Mouse (Mus musculus): ENCODE data around the gene Mdp1. TPM values are rescaled to one million over a fixed set of nuclear protein-coding genes. Genes with fewer than 3 reads are reported as not detected.

Gene Mdp1
- polyA plus RNA-seq (2016; fragmentation: Nextera tagmentation; extraction: Ambion mirVana) = 74.1 and 76.7 TPM in 2 replicates

DNA sequence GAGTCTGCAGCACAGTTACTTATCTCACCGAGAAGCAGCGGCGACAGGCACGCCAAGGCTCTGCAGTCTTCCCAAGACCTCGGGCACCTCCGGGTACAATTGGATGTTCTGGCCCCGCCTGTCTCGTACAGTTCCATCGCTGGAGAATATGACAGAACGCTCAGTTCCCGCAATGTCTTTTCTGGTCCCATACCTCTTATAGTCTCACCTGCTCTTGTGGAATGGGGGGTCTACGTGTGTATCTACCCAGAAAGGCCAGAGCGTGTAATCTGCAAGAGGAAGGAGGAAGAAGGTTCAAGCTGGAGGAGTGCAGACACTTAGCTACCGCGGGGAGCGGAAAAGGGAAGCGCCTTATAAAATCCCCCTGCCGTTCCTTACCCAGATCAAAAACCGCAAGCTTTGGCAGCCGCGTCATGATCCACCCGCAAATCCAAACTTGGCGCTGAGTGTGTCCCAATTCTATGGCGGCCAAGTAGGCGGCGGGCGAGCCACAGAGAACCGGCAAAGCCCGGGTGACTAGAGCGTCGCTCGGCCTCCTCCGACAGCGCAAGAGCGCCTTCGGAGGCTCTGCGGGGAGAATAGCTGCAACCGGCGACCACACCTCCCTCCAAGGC, at the start of gene Mdp1:
Gene Mdp1, minus strand, starts transcription at position 549 of the 614 bp plus-strand sequence.
- 0% methylated on average over 39 of the region's 39 CpGs for WGBS
- peaks cover 42% of the 10 kb centered on the region for H3K36me3 ChIP-seq
- peak; percentile 92 for ATAC-seq (ENCODE audit: insufficient number of reproducible peaks, low FRiP score)
- no peaks in the 10 kb centered on the region for H3K27me3 ChIP-seq (replicated peaks)
- peak within 1 kb of the TSS; percentile 74 for H3K4me2 ChIP-seq
- peak within 1 kb of the TSS; percentile 71 for H3K27ac ChIP-seq (ENCODE audit: poor library complexity, severe bottlenecking)
- H3K4me1 ChIP-seq (replicated peaks) = peaks cover 25% of the 10 kb centered on the region
- H3K4me3 ChIP-seq = peak within 1 kb of the TSS; percentile 82
- H3K9ac ChIP-seq = peak within 1 kb of the TSS; percentile 86
- no peaks in the 10 kb centered on the region for H3K9me3 ChIP-seq (replicated peaks)

DNA sequence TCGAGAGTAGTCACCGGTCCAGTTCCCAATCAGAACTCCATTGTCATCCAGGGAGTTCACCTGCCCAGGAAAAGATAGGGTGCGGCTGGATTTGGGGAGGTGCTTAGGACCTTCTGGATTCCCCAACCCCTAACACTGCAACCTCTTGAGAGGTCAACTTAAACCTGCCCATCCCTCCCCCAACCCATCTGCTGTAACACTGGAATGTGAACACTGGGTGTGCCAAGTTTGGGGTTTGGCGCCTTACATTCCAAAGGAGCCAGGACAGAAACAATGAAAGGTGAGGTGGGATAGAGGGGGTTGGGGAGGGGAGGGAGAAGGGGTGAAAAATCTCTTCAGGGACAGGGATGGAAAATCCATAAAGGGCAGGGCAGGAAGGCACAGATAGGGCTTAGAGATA, 49.2 kb upstream of the Mdp1 start:
- H3K36me3 ChIP-seq = no peaks in the 10 kb centered on the region
- no peak overlapping the region for H3K9ac ChIP-seq
- H3K4me3 ChIP-seq = no peak overlapping the region
- no peak overlapping the region for H3K4me2 ChIP-seq
- H3K27ac ChIP-seq (ENCODE audit: poor library complexity, severe bottlenecking) = no peak overlapping the region
- peaks cover 10% of the 10 kb centered on the region; the same call in 1 of the 2 replicates for H3K4me1 ChIP-seq (replicated peaks)
- ATAC-seq (ENCODE audit: insufficient number of reproducible peaks, low FRiP score) = no peak
- 76% methylated on average over 4 of the region's 4 CpGs for WGBS
- H3K9me3 ChIP-seq (replicated peaks) = no peaks in the 10 kb centered on the region
- H3K27me3 ChIP-seq (replicated peaks) = peaks cover 38% of the 10 kb centered on the region

DNA sequence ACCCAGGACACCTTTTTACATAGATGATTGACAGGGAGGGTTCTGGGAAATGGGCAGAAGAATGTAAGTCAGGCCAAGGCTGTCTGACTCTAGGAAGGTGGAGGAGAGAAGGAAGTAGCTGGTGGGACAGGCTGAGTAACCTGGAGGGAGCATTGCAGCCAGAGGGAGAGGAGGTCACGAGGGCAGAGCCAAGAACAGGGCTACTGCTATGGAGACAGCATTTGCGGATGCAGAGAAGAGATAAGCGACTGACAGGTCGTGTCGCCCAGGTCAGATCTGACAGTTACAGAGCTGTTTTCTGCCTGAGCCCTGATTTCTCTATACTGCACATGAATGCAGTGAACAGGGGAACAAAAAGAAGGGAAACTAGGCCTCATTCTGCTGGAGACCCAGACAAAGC, 47.1 kb upstream of the Mdp1 start:
- Histone ChIP-seq H3K9ac (no peak overlapping the region), H3K27ac (ENCODE audit: poor library complexity, severe bottlenecking) (no peak overlapping the region), H3K4me2 (no peak overlapping the region), H3K9me3 (replicated peaks) (no peaks in the 10 kb centered on the region), H3K27me3 (replicated peaks) (peaks cover 23% of the 10 kb centered on the region), H3K4me3 (no peak overlapping the region), H3K4me1 (replicated peaks) (no peaks in the 10 kb centered on the region), H3K36me3 (no peaks in the 10 kb centered on the region)
- 58% methylated on average over 5 of the region's 5 CpGs for WGBS
- ATAC-seq (ENCODE audit: insufficient number of reproducible peaks, low FRiP score) = no peak

GRCm38 (mm10) chr14:55706051-55706600, 45.8 kb upstream of the Mdp1 start:
- Histone ChIP-seq H3K27ac (ENCODE audit: poor library complexity, severe bottlenecking) (no peak overlapping the region), H3K9me3 (replicated peaks) (no peaks in the 10 kb centered on the region), H3K27me3 (replicated peaks) (peaks cover 14% of the 10 kb centered on the region), H3K36me3 (no peaks in the 10 kb centered on the region), H3K4me2 (no peak overlapping the region), H3K4me3 (no peak overlapping the region), H3K9ac (no peak overlapping the region), H3K4me1 (replicated peaks) (no peaks in the 10 kb centered on the region)
- WGBS = 80% methylated on average over 8 of the region's 8 CpGs
- no peak for ATAC-seq (ENCODE audit: insufficient number of reproducible peaks, low FRiP score)

- Histone ChIP-seq H3K4me3 (no peak overlapping the region), H3K9me3 (replicated peaks) (no peaks in the 10 kb centered on the region), H3K27me3 (replicated peaks) (peaks cover 14% of the 10 kb centered on the region; the same call in 1 of the 2 replicates), H3K4me1 (replicated peaks) (no peaks in the 10 kb centered on the region), H3K4me2 (no peak overlapping the region), H3K36me3 (no peaks in the 10 kb centered on the region), H3K9ac (no peak overlapping the region), H3K27ac (ENCODE audit: poor library complexity, severe bottlenecking) (no peak overlapping the region)
- no peak for ATAC-seq (ENCODE audit: insufficient number of reproducible peaks, low FRiP score)
- WGBS = 58% methylated on average over 6 of the region's 6 CpGs
These were observed 42.5 kb upstream of the Mdp1 start for GRCm38 (mm10) chr14:55702761-55703160.

GRCm38 (mm10) chr14:55701131-55701530, 40.8 kb upstream of the Mdp1 start:
- Histone ChIP-seq H3K9me3 (replicated peaks) (peaks cover 4% of the 10 kb centered on the region; the same call in 1 of the 2 replicates), H3K27me3 (replicated peaks) (peaks cover 14% of the 10 kb centered on the region; the same call in 1 of the 2 replicates), H3K4me1 (replicated peaks) (no peaks in the 10 kb centered on the region), H3K9ac (no peak overlapping the region), H3K4me2 (no peak overlapping the region), H3K36me3 (no peaks in the 10 kb centered on the region), H3K4me3 (no peak overlapping the region), H3K27ac (ENCODE audit: poor library complexity, severe bottlenecking) (no peak overlapping the region)
- WGBS = 56% methylated on average over 9 of the region's 9 CpGs
- no peak for ATAC-seq (ENCODE audit: insufficient number of reproducible peaks, low FRiP score)

GRCm38 (mm10) chr14:55697226-55697625, 36.9 kb upstream of the Mdp1 start:
- Histone ChIP-seq H3K4me2 (no peak overlapping the region), H3K27me3 (replicated peaks) (peaks cover 10% of the 10 kb centered on the region; the same call in 1 of the 2 replicates), H3K9me3 (replicated peaks) (peaks cover 7% of the 10 kb centered on the region), H3K9ac (no peak overlapping the region), H3K4me3 (no peak overlapping the region), H3K27ac (ENCODE audit: poor library complexity, severe bottlenecking) (no peak overlapping the region), H3K36me3 (no peaks in the 10 kb centered on the region), H3K4me1 (replicated peaks) (no peaks in the 10 kb centered on the region)
- ATAC-seq (ENCODE audit: insufficient number of reproducible peaks, low FRiP score) = no peak
- WGBS = 63% methylated on average over 4 of the region's 4 CpGs

- no peak overlapping the region for H3K4me2 ChIP-seq
- WGBS = 73% methylated on average over 10 of the region's 10 CpGs
- H3K27me3 ChIP-seq (replicated peaks) = no peaks in the 10 kb centered on the region
- ATAC-seq (ENCODE audit: insufficient number of reproducible peaks, low FRiP score) = no peak
- H3K4me1 ChIP-seq (replicated peaks) = no peaks in the 10 kb centered on the region
- no peak overlapping the region for H3K9ac ChIP-seq
- H3K9me3 ChIP-seq (replicated peaks) = no peaks in the 10 kb centered on the region; the same call in 1 of the 2 replicates
- H3K36me3 ChIP-seq = no peaks in the 10 kb centered on the region
- H3K27ac ChIP-seq (ENCODE audit: poor library complexity, severe bottlenecking) = no peak overlapping the region
- H3K4me3 ChIP-seq = no peak overlapping the region
These were observed 29.1 kb upstream of the Mdp1 start for GRCm38 (mm10) chr14:55689433-55689832.

DNA sequence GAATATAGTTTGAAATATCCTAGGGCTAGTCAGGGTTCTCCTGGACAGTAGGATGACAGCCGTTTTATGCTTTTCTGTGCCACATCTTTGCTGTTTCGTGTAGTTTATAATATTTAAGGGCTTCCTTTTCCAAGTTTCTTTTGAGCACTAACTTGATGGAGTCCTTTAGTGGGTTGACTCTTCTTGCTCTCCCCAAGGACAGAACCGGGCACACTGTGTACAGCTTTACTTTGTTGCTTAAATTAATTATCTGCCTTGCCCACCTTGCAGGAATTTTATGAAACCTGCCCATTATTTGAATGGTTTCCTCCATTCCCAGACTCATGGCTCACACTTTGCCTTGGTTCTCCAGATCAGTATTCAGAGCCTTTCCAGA, 21.8 kb upstream of the Mdp1 start:
- H3K27me3 ChIP-seq (replicated peaks) = no peaks in the 10 kb centered on the region
- H3K36me3 ChIP-seq = peaks cover 32% of the 10 kb centered on the region
- H3K4me3 ChIP-seq = peak overlapping the region; percentile 95
- peak overlapping the region; percentile 88 for H3K9ac ChIP-seq
- H3K9me3 ChIP-seq (replicated peaks) = no peaks in the 10 kb centered on the region
- ATAC-seq (ENCODE audit: insufficient number of reproducible peaks, low FRiP score) = peak; percentile 18
- H3K4me2 ChIP-seq = peak overlapping the region; percentile 96
- H3K27ac ChIP-seq (ENCODE audit: poor library complexity, severe bottlenecking) = peak overlapping the region; percentile 88
- 16% methylated on average over 3 of the region's 3 CpGs for WGBS
- peaks cover 10% of the 10 kb centered on the region for H3K4me1 ChIP-seq (replicated peaks)

GRCm38 (mm10) chr14:55681160-55682117, 21.1 kb upstream of the Mdp1 start, which contains the start of gene Tinf2:
Tinf2 (minus strand) TSS chr14:55681820.
- Histone ChIP-seq H3K4me1 (replicated peaks) (peaks cover 10% of the 10 kb centered on the region), H3K27me3 (replicated peaks) (no peaks in the 10 kb centered on the region), H3K4me2 (peak within 1 kb of the TSS; percentile 96), H3K4me3 (peak within 1 kb of the TSS; percentile 95), H3K27ac (ENCODE audit: poor library complexity, severe bottlenecking) (peak within 1 kb of the TSS; percentile 88), H3K36me3 (peaks cover 38% of the 10 kb centered on the region), H3K9ac (peak within 1 kb of the TSS; percentile 88), H3K9me3 (replicated peaks) (no peaks in the 10 kb centered on the region)
- WGBS = under 1% methylated on average over 66 of the region's 66 CpGs
- peak; percentile 97 for ATAC-seq (ENCODE audit: insufficient number of reproducible peaks, low FRiP score)

DNA sequence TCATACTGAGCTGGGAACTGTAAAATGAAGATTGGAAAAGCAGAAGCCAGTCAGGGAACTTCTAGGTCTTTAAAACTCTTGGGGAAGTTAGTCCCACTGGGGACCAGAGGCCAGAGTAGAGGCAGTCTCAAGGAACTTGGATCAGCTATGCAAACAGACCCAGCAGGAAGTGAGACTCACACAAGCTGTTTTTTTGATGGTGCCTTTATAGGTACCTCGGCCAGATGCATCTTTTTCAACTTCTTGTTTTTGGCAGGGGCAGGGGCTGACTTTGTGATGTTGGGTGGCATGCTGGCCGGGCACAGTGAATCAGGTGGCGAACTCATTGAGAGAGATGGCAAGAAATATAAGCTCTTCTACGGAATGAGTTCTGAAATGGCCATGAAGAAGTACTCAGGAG, 17.3 kb upstream of the Mdp1 start:
- 83% methylated on average over 4 of the region's 4 CpGs for WGBS
- no peaks in the 10 kb centered on the region for H3K9me3 ChIP-seq (replicated peaks)
- no peak overlapping the region for H3K27ac ChIP-seq (ENCODE audit: poor library complexity, severe bottlenecking)
- no peak overlapping the region for H3K4me3 ChIP-seq
- peaks cover 56% of the 10 kb centered on the region for H3K36me3 ChIP-seq
- ATAC-seq (ENCODE audit: insufficient number of reproducible peaks, low FRiP score) = no peak
- no peaks in the 10 kb centered on the region for H3K27me3 ChIP-seq (replicated peaks)
- H3K4me1 ChIP-seq (replicated peaks) = peaks cover 13% of the 10 kb centered on the region
- no peak overlapping the region for H3K4me2 ChIP-seq
- H3K9ac ChIP-seq = no peak overlapping the region
